ENCODE assay signal across 24 mouse cellular contexts in the genomic region with DNA sequence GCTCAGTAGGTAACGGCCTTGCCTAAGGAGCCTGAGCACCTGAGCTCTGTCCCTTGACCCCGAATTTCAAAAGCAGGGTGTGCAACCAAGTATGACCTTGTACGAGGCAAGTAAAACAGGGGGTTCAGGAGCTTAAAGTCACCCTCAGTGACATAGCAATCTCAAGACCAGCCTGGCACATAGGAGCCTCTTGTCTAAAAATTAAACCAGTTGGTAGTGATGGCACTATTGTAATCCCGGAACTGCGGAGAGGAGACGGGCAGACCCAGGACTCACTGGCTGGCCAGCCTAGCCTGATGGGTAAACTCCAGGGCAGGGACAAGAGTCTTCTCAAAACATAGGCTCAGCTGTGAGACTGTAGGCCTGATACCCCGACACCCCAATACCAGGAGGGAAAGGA. TPM values are rescaled to one million over a fixed set of nuclear protein-coding genes. Genes with fewer than 3 reads are reported as not detected.
DNase-seq lines count a peak whose midpoint lies in the region; ATAC-seq and TF ChIP-seq lines count a peak whose summit lies in the region.
"Had no signal": no experiment of that assay in that cellular context is flagged by ENCODE, and none has a peak within 500 bp of the region (broad histone marks: within the 10 kb centered on the region; RNA-seq: fewer than 3 reads in every experiment).

No protein-coding gene starts in this region.

- intact Hi-C loops in left cerebral cortex, postnatal 25 days (cut with DNase I) = no loop called here

- H3K27me3 ChIP-seq in forebrain, embryonic 13.5 days = peaks cover 6% of the 10 kb centered on the region
- H3K27me3 ChIP-seq in forebrain, postnatal 0 days (ENCODE audit: insufficient read depth, low read length) = no peaks in the 10 kb centered on the region
- H3K27me3 ChIP-seq in liver, adult 2 months (ENCODE audit: control insufficient read depth, insufficient read depth, low read length) = no peaks in the 10 kb centered on the region
- peaks cover 5% of the 10 kb centered on the region for H3K27me3 ChIP-seq in liver, embryonic 11.5 days (replicated peaks; ENCODE audit: control insufficient read depth, insufficient read depth, low read length)
- H3K27me3 ChIP-seq in kidney, embryonic 15.5 days = no peaks in the 10 kb centered on the region
- peaks cover 36% of the 10 kb centered on the region for H3K27me3 ChIP-seq in liver, embryonic 13.5 days
- H3K27me3 ChIP-seq: heart, embryonic 12.5 days; hindbrain, embryonic 15.5 days had no signal

- no peak overlapping the region for H3K9ac ChIP-seq in forebrain, embryonic 13.5 days
- no peak overlapping the region for H3K9ac ChIP-seq in forebrain, postnatal 0 days
- H3K9ac ChIP-seq in liver, adult 2 months (ENCODE audit: low read depth, low read length) = no peak overlapping the region
- no peak overlapping the region for H3K9ac ChIP-seq in liver, embryonic 11.5 days (ENCODE audit: low read depth, low read length)
- H3K9ac ChIP-seq in kidney, embryonic 15.5 days = no peak overlapping the region
- 0 out of 2 replicates have a peak overlapping the region, but pooled peaks have one; percentile 69 for H3K9ac ChIP-seq in liver, embryonic 13.5 days
- H3K9ac ChIP-seq: embryonic facial prominence, embryonic 12.5 days; heart, embryonic 12.5 days; hindbrain, embryonic 15.5 days; limb, embryonic 12.5 days had no signal

- no peak for DNase-seq in forebrain, postnatal 0 days
- DNase-seq in liver, adult 2 months (ENCODE audit: extremely low read depth, low read depth, low spot score) = peak; percentile 56
- DNase-seq in liver, embryonic 11.5 days (ENCODE audit: low spot score) = no peak
- DNase-seq in liver, embryonic 13.5 days = no peak
- no peak for DNase-seq in layer of hippocampus, postnatal 10 days (ENCODE audit: low spot score in 2 of 2)
- DNase-seq in left cerebral cortex, postnatal 25 days (ENCODE audit: low spot score in 2 of 2) = no peak
- DNase-seq: adrenal gland, postnatal 25 days; cerebellum, adult 18-20 months; gastrocnemius, adult 2 months; heart, postnatal 14 days; layer of hippocampus, adult 9-11 months; lung, adult 18-20 months; lung, postnatal 14 days; right cerebral cortex, postnatal 14 days; thymus, postnatal 36 days had no signal

- no peak for TF ChIP-seq CTCF in forebrain, postnatal 0 days (IDR thresholded peaks at IDR 0.05; ENCODE audit: low read depth)
- TF ChIP-seq CTCF in liver, adult 2 months (IDR thresholded peaks at IDR 0.05; ENCODE audit: low read depth, low read length) = no peak

- 0 out of 2 replicates have a peak overlapping the region, but pooled peaks have one; percentile 14 for H3K27ac ChIP-seq in forebrain, embryonic 13.5 days
- no peak overlapping the region for H3K27ac ChIP-seq in forebrain, postnatal 0 days (ENCODE audit: low read depth, low read length)
- H3K27ac ChIP-seq in liver, adult 2 months (replicated peaks; ENCODE audit: insufficient read depth, low read depth, low read length) = peak overlapping the region; percentile 13
- H3K27ac ChIP-seq in liver, embryonic 11.5 days (ENCODE audit: low read depth, low read length) = no peak overlapping the region
- 0 out of 2 replicates have a peak overlapping the region, but pooled peaks have one; percentile 78 for H3K27ac ChIP-seq in kidney, embryonic 15.5 days
- H3K27ac ChIP-seq in liver, embryonic 13.5 days = no peak overlapping the region; the same call in 1 of the 2 replicates
- H3K27ac ChIP-seq: gastrocnemius, adult 2 months; hindbrain, embryonic 15.5 days had no signal

- no peak overlapping the region for H3K4me3 ChIP-seq in forebrain, embryonic 13.5 days
- no peak overlapping the region for H3K4me3 ChIP-seq in forebrain, postnatal 0 days (ENCODE audit: low read depth, low read length)
- H3K4me3 ChIP-seq in liver, adult 2 months (ENCODE audit: insufficient read depth, low read depth, low read length) = no peak overlapping the region
- H3K4me3 ChIP-seq in liver, embryonic 11.5 days (ENCODE audit: low read depth, low read length) = no peak overlapping the region
- no peak overlapping the region for H3K4me3 ChIP-seq in kidney, embryonic 15.5 days (replicated peaks)
- H3K4me3 ChIP-seq in liver, embryonic 13.5 days (replicated peaks) = no peak overlapping the region
- H3K4me3 ChIP-seq: embryonic facial prominence, embryonic 12.5 days; gastrocnemius, adult 2 months; heart, embryonic 12.5 days; hindbrain, embryonic 15.5 days; limb, embryonic 12.5 days had no signal

- no peak for ATAC-seq in forebrain, embryonic 13.5 days
- no peak for ATAC-seq in forebrain, postnatal 0 days
- no peak for ATAC-seq in liver, embryonic 11.5 days (replicated peaks; ENCODE audit: low FRiP score)
- no peak for ATAC-seq in kidney, embryonic 15.5 days (replicated peaks; ENCODE audit: low FRiP score)
- no peak for ATAC-seq in liver, embryonic 13.5 days (ENCODE audit: low read depth)
- ATAC-seq: CD4-positive, CD25-positive, alpha-beta regulatory T cell, adult 4 months; forebrain, embryonic 16.5 days; intestine, embryonic 16.5 days had no signal

- no peak overlapping the region for H3K4me2 ChIP-seq in forebrain, embryonic 13.5 days
- H3K4me2 ChIP-seq in forebrain, postnatal 0 days (ENCODE audit: low read depth) = no peak overlapping the region
- H3K4me2 ChIP-seq in liver, embryonic 11.5 days = no peak overlapping the region
- H3K4me2 ChIP-seq in kidney, embryonic 15.5 days = no peak overlapping the region
- H3K4me2 ChIP-seq in liver, embryonic 13.5 days = peak overlapping the region; percentile 68; the same call in 1 of the 2 replicates
- H3K4me2 ChIP-seq: hindbrain, embryonic 15.5 days had no signal

- no peak for TF ChIP-seq POLR2A in liver, adult 2 months (IDR thresholded peaks at IDR 0.05; ENCODE audit: extremely low read depth, insufficient read depth, low read length)

- 88% methylated on average over 7 of the region's 7 CpGs for WGBS in forebrain, embryonic 13.5 days
- 91% methylated on average over 7 of the region's 7 CpGs for WGBS in forebrain, postnatal 0 days
- WGBS in liver, adult 2 months = 66% methylated on average over 7 of the region's 7 CpGs
- 92% methylated on average over 7 of the region's 7 CpGs for WGBS in liver, embryonic 11.5 days
- WGBS in kidney, embryonic 15.5 days = 80% methylated on average over 7 of the region's 7 CpGs
- 86% methylated on average over 7 of the region's 7 CpGs for WGBS in liver, embryonic 13.5 days (ENCODE audit: insufficient replicate concordance)

- no peaks in the 10 kb centered on the region for H3K9me3 ChIP-seq in forebrain, embryonic 13.5 days (replicated peaks)
- no peaks in the 10 kb centered on the region for H3K9me3 ChIP-seq in forebrain, postnatal 0 days (ENCODE audit: low read length)
- H3K9me3 ChIP-seq in liver, embryonic 11.5 days (ENCODE audit: control insufficient read depth, low read length) = no peaks in the 10 kb centered on the region
- H3K9me3 ChIP-seq in kidney, embryonic 15.5 days (replicated peaks) = no peaks in the 10 kb centered on the region
- H3K9me3 ChIP-seq in liver, embryonic 13.5 days (replicated peaks) = no peaks in the 10 kb centered on the region
- H3K9me3 ChIP-seq: embryonic facial prominence, embryonic 12.5 days; heart, embryonic 12.5 days; hindbrain, embryonic 15.5 days; limb, embryonic 12.5 days had no signal

- H3K4me1 ChIP-seq in forebrain, embryonic 13.5 days = peaks cover 37% of the 10 kb centered on the region
- no peaks in the 10 kb centered on the region for H3K4me1 ChIP-seq in forebrain, postnatal 0 days (ENCODE audit: insufficient read depth)
- H3K4me1 ChIP-seq in liver, adult 2 months (ENCODE audit: control insufficient read depth, insufficient read depth, low read length) = peaks cover 25% of the 10 kb centered on the region
- peaks cover 26% of the 10 kb centered on the region for H3K4me1 ChIP-seq in liver, embryonic 11.5 days (replicated peaks; ENCODE audit: control insufficient read depth, insufficient read depth, low read length)
- H3K4me1 ChIP-seq in kidney, embryonic 15.5 days = peaks cover 54% of the 10 kb centered on the region
- peaks cover 68% of the 10 kb centered on the region for H3K4me1 ChIP-seq in liver, embryonic 13.5 days (replicated peaks)

- H3K36me3 ChIP-seq in forebrain, embryonic 13.5 days (ENCODE audit: poor library complexity, severe bottlenecking) = no peaks in the 10 kb centered on the region
- H3K36me3 ChIP-seq in forebrain, postnatal 0 days (ENCODE audit: insufficient read depth) = no peaks in the 10 kb centered on the region
- no peaks in the 10 kb centered on the region for H3K36me3 ChIP-seq in liver, adult 2 months (ENCODE audit: control insufficient read depth, insufficient read depth, low read length)
- no peaks in the 10 kb centered on the region for H3K36me3 ChIP-seq in liver, embryonic 11.5 days (ENCODE audit: control insufficient read depth, insufficient read depth, low read length)
- H3K36me3 ChIP-seq in kidney, embryonic 15.5 days = no peaks in the 10 kb centered on the region
- no peaks in the 10 kb centered on the region for H3K36me3 ChIP-seq in liver, embryonic 13.5 days
- H3K36me3 ChIP-seq: embryonic facial prominence, embryonic 12.5 days; heart, embryonic 12.5 days; hindbrain, embryonic 15.5 days; limb, embryonic 12.5 days had no signal

- no peaks in the 10 kb centered on the region for H3K79me2 ChIP-seq in liver, adult 2 months (ENCODE audit: control insufficient read depth, insufficient read depth, low read length)

RNA-seq across cellular contexts. Expression of gene Adnp, which starts 51.2 kb away (rescaled TPM):
- polyA plus RNA-seq in forebrain, embryonic 13.5 days (2015; fragmentation: Nextera tagmentation; extraction: Ambion mirVana) = 2.5 and 4.0 TPM in 2 replicates
- total RNA-seq in forebrain, postnatal 0 days (2014; rRNA removed) = 22.0 and 41.8 TPM in 2 replicates
- 9.2 and 15.4 TPM in 2 replicates for polyA plus RNA-seq in forebrain, postnatal 0 days (2015; fragmentation: Nextera tagmentation; extraction: Ambion mirVana)
- total RNA-seq in liver, adult 2 months (2014; rRNA removed) = 1.4 and 6.4 TPM in 2 replicates
- 4.6 and 6.8 TPM in 2 replicates for polyA plus RNA-seq in liver, adult 2 months (2012; rRNA removed)
- 4.2 and 5.3 TPM in 2 replicates for polyA plus RNA-seq in liver, embryonic 11.5 days (2014; fragmentation: Nextera tagmentation; extraction: Ambion mirVana)
- polyA plus RNA-seq in kidney, embryonic 15.5 days (2015; fragmentation: Nextera tagmentation; extraction: Ambion mirVana) = 1.5 and 4.1 TPM in 2 replicates
- polyA plus RNA-seq in liver, embryonic 13.5 days (2015; fragmentation: Nextera tagmentation; extraction: Ambion mirVana) = 0.71 and 0.91 TPM in 2 replicates
- 100 to 1,000 TPM; 113 to 115 TPM for total RNA-seq in layer of hippocampus, postnatal 10 days (2021)
- total RNA-seq in left cerebral cortex, postnatal 25 days (2021) = 10 to 100 TPM; 79.6 to 83.3 TPM

Comparison
In these comparisons a context has a peak if more than half of its experiments do, and no peak if none do; other contexts are left out.
1. H3K27ac ChIP-seq: peak in forebrain, embryonic 13.5 days (single experiment), liver, adult 2 months (single experiment) and kidney, embryonic 15.5 days (single experiment); none in forebrain, postnatal 0 days (single experiment), liver, embryonic 11.5 days (single experiment) and liver, embryonic 13.5 days (single experiment).